Mouse (Mus musculus) limb, embryonic 14.5 days (tissue): ENCODE measurements around the gene Fbxo34. TPM values are rescaled to one million over a fixed set of nuclear protein-coding genes. Genes with fewer than 3 reads are reported as not detected.

Experiments used
- ATAC-seq: fragments of 200-750 bp; cut with Nextera tagmentation; 2 replicates; pipeline ENCODE4 v1.8.0; 2017; ENCODE audit warnings: low read depth, moderate number of reproducible peaks, moderate TSS enrichment; ENCODE audit not compliant: low FRiP score
- DNase-seq: peaks from one replicate; pipeline ENCODE4 v3.0.0-alpha.2; 2015; ENCODE audit warnings: low spot score
- H3K27ac ChIP-seq: fragments of 300-500 bp; sonication (generic); replicated peaks from 2 replicates; pipeline ENCODE4 v1.5.1; 2014; ENCODE audit warnings: low read depth, mild to moderate bottlenecking, low read length, moderate library complexity, mixed read lengths
- H3K27me3 ChIP-seq: fragments of 300-500 bp; sonication (generic); 2 replicates; pipeline ENCODE4 v1.6.1; 2014; ENCODE audit warnings: low read length, mixed read lengths; ENCODE audit not compliant: control insufficient read depth, insufficient read depth
- H3K36me3 ChIP-seq: fragments of 300-500 bp; sonication (generic); 2 replicates; pipeline ENCODE4 v1.6.1; 2014; ENCODE audit warnings: mild to moderate bottlenecking, low read length, moderate library complexity, mixed read lengths; ENCODE audit not compliant: control insufficient read depth, insufficient read depth
- H3K4me1 ChIP-seq: fragments of 300-500 bp; sonication (generic); 2 replicates; pipeline ENCODE4 v1.6.1; 2014; ENCODE audit warnings: antibody characterized with exemption, low read length, mixed read lengths; ENCODE audit not compliant: control insufficient read depth, insufficient read depth
- H3K4me2 ChIP-seq: fragments of 300-500 bp; sonication (generic); replicated peaks from 2 replicates; pipeline ENCODE4 v1.6.1; 2014; ENCODE audit warnings: low read depth, mild to moderate bottlenecking, low read length, moderate library complexity; ENCODE audit not compliant: severe bottlenecking
- H3K4me3 ChIP-seq: fragments of 300-500 bp; sonication (generic); replicated peaks from 2 replicates; pipeline ENCODE4 v1.5.1; 2014; ENCODE audit warnings: low read length
- H3K9ac ChIP-seq: fragments of 300-500 bp; sonication (generic); 2 replicates; pipeline ENCODE4 v1.6.1; 2014; ENCODE audit warnings: mild to moderate bottlenecking, low read depth, low read length, moderate library complexity; ENCODE audit not compliant: severe bottlenecking
- H3K9me3 ChIP-seq: fragments of 300-500 bp; sonication (generic); 2 replicates; pipeline ENCODE4 v1.6.1; 2016; ENCODE audit warnings: low read length; ENCODE audit not compliant: control insufficient read depth
- POLR2A ChIP-seq: fragments of 200-500 bp; IDR thresholded peaks from 2 replicates; pipeline ENCODE4 v1.8.0; 2012; ENCODE audit warnings: inconsistent platforms, mild to moderate bottlenecking, moderate library complexity, borderline replicate concordance; ENCODE audit not compliant: insufficient read depth, insufficient read length; ENCODE audit errors: extremely low read depth
- WGBS: fragments of 180-500 bp; shearing (Covaris S2); extraction: QIAGEN DNeasy Blood & Tissue Kit; methylation state at CpG from one replicate; pipeline ENCODE4 v1.1.7; 2014; 5-methylcytosine and 5-hydroxymethylcytosine counted together
- polyA plus RNA-seq, 2 experiments: library from polyadenylated mRNA; depleted of rRNA in 1 of 2; stranded (reverse) in 1 of 2; unstranded in 1 of 2; fragments of >200 nt; fragmentation: Nextera tagmentation in 1 of 2; extraction: Ambion mirVana in 1 of 2; gene quantifications; 2 replicates each; pipeline versions ENCODE4 v1.2.1 to v1.2.3; 2012 to 2014

Gene Fbxo34
- polyA plus RNA-seq, 2 experiments, result 19.0 to 26.0 TPM

DNA sequence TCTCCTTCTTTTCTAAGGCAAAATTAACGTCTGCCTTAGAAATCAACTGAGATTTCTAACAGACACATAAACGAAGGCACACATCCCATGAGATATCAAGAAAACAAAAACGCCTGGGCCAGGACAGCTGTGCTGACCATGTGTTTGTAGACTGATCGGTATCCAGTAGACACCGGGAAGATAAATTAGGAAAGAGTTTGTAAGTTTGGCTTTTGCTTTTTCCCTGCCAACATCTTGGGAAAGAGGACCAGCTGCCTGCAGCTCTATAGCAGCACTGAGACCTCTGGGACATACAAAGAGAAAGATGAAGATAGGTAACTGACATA lies 31.6 kb upstream of the Fbxo34 start:
- Histone ChIP-seq H3K36me3 (peaks cover 21% of the 10 kb centered on the region), H3K4me1 (peaks cover 4% of the 10 kb centered on the region; the same call in 1 of the 2 replicates), H3K4me3 (peak overlapping the region; percentile 52), H3K9me3 (no peaks in the 10 kb centered on the region), H3K27ac (no peak overlapping the region), H3K9ac (peak overlapping the region; percentile 26), H3K27me3 (no peaks in the 10 kb centered on the region), H3K4me2 (peak overlapping the region; percentile 58)
- TF ChIP-seq POLR2A, result no peak
- 33% methylated on average over 5 of the region's 5 CpGs for WGBS
- no peak for DNase-seq
- ATAC-seq, result peak; percentile 25

DNA sequence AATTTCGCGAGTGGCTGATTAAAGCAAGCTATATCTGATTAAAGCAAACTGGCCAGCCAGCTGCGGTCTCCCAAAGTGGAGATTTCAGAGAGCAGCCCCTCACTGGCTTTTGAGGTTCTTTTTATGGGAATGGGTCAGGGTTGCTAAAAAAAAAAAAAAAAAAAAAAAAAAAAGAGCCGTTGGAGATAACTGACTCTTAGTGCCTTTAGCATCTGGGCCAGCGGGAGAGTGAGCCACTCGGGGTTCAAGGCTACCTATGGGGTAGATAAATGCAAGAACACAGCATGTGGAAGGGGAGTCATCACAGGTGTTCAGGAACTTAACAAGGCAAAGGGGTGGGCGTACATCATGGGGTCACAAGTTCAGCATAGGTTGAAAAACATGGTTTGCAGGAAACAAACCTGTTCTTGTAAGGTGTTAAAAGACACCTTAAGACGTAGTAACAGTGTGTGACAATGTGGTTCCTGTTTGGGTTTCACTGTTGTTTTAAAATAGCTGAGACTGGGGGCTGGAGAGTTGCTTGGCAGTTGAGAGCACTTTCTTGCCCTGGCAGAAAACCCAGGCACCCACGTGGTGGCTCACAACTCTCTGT lies 31.1 kb upstream of the Fbxo34 start:
- DNase-seq (no peak), ATAC-seq (no peak)
- Histone ChIP-seq H3K4me3 (no peak overlapping the region), H3K27me3 (no peaks in the 10 kb centered on the region), H3K4me1 (peaks cover 4% of the 10 kb centered on the region; the same call in 1 of the 2 replicates), H3K27ac (no peak overlapping the region), H3K9me3 (no peaks in the 10 kb centered on the region), H3K4me2 (no peak overlapping the region; the same call in 1 of the 2 replicates), H3K36me3 (peaks cover 20% of the 10 kb centered on the region), H3K9ac (no peak overlapping the region)
- TF ChIP-seq POLR2A, result no peak
- WGBS, result 72% methylated on average over 9 of the region's 9 CpGs

DNA sequence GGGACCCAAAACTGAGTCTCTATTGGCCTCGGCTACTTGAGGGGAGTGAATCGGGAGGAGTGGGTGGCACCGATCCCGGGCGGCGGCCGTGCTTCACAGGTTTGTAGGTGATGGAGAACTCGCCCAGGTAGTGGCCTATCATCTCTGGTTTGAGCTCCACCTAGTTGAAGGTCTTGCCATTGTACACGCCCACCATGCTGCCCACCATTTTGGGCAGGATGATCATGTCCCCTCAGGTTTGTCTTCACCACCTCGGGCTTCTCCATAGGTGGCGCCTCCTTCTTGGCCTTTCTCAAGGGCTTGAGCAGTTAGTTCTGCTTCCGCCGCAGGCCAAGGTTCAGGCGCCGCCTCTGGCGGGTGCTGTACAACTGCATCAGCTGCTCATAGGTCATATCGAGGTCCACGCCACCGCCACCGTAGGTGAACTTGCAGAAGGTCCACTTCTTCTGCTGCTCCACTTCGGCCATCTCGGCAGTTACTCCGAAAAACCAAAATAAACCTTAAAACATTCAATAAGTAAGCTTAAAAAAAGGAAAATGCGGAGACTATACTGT lies 30.4 kb upstream of the Fbxo34 start:
- Histone ChIP-seq H3K36me3 (peaks cover 13% of the 10 kb centered on the region), H3K27me3 (no peaks in the 10 kb centered on the region), H3K4me3 (no peak overlapping the region), H3K4me1 (peaks cover 4% of the 10 kb centered on the region; the same call in 1 of the 2 replicates), H3K9ac (no peak overlapping the region), H3K27ac (no peak overlapping the region), H3K4me2 (no peak overlapping the region), H3K9me3 (no peaks in the 10 kb centered on the region)
- no peak for TF ChIP-seq POLR2A
- DNase-seq (no peak), ATAC-seq (no peak)
- WGBS, result 93% methylated on average over 24 of the region's 24 CpGs

DNA sequence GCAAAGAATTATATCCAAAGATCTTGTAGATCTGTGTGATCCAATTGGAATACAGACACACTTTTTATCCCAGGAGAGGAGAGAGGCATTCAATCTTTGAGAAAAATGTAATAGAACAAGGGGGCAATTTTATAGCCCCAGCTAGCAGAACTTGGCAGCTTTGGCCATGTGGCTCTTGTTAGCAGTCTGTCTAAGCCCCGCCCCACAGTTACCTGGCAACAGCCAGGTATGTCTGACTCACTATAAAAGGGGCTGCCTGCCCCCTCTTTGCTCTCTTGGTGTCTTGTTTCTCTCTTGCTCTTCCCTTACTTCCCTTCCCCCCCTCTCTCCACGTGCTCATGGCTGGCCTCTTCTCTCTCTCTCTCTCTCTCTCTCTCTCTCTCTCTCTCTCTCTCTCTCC lies 28.6 kb upstream of the Fbxo34 start:
- peaks cover 4% of the 10 kb centered on the region; the same call in 1 of the 2 replicates for H3K4me1 ChIP-seq
- H3K36me3 ChIP-seq, result no peaks in the 10 kb centered on the region
- TF ChIP-seq POLR2A, result no peak
- no peak overlapping the region for H3K4me2 ChIP-seq
- no peaks in the 10 kb centered on the region for H3K9me3 ChIP-seq
- no peaks in the 10 kb centered on the region for H3K27me3 ChIP-seq
- H3K9ac ChIP-seq, result no peak overlapping the region
- WGBS, result 30% methylated on average over 2 of the region's 2 CpGs
- peak; percentile 36 for DNase-seq
- H3K27ac ChIP-seq, result no peak overlapping the region
- no peak for ATAC-seq
- no peak overlapping the region for H3K4me3 ChIP-seq

DNA sequence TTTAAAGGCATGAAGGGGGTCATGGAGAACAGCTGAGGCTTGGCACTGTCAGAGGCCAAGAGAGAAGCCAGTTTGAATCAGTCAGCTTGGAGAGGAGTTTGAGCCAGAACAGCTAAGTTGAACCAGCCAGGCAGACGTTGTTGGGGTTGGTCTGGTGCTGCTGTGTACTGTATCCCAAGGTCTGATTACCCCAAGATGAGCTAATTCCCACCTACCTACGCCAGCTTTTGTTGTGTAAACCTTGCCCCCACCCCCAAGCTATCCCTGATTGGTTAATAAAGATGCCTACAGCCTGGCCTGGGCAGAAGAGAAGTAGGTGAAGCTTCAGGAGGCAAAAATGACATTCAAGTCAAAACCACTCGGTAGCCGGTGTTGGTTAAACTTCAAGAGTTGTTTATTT lies 27.8 kb upstream of the Fbxo34 start:
- no peaks in the 10 kb centered on the region for H3K27me3 ChIP-seq
- WGBS, result 79% methylated on average over 4 of the region's 4 CpGs
- no peak for TF ChIP-seq POLR2A
- no peak overlapping the region for H3K4me3 ChIP-seq
- no peaks in the 10 kb centered on the region for H3K36me3 ChIP-seq
- H3K4me1 ChIP-seq, result peaks cover under 1% of the 10 kb centered on the region; the same call in 1 of the 2 replicates
- ATAC-seq (no peak), DNase-seq (no peak)
- no peak overlapping the region for H3K9ac ChIP-seq
- H3K27ac ChIP-seq, result no peak overlapping the region
- no peaks in the 10 kb centered on the region for H3K9me3 ChIP-seq
- H3K4me2 ChIP-seq, result no peak overlapping the region

DNA sequence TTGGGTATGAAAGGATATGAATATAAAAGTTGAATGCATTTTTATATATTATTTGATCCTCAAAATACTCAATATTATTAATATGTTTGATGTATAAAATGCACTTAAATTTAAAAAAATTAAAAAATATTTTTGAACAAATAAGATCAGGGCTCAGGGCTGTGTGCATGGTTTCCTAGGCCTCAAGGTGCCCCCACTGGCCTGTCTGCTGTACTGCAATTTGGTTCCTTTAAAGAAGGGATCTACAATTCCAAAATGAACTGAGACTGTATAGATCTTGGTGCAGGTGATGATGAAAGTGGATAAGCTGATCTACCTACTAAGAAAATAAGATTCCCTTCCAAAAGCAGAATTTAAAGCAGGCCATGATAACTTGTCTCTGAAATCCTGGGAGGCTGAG lies 17.2 kb upstream of the Fbxo34 start:
- TF ChIP-seq POLR2A, result no peak
- no peaks in the 10 kb centered on the region for H3K36me3 ChIP-seq
- no peak overlapping the region for H3K4me2 ChIP-seq
- H3K9me3 ChIP-seq, result no peaks in the 10 kb centered on the region
- H3K9ac ChIP-seq, result no peak overlapping the region
- no peak for ATAC-seq
- H3K27me3 ChIP-seq, result no peaks in the 10 kb centered on the region
- H3K4me1 ChIP-seq, result no peaks in the 10 kb centered on the region
- no peak overlapping the region for H3K27ac ChIP-seq
- no peak overlapping the region for H3K4me3 ChIP-seq
- DNase-seq, result no peak
